Mouse (Mus musculus): ENCODE measurements around the gene Dgka.

GRCm38 (mm10) chr10:128695992-128696807 is 48.5 kb downstream of the Dgka start, which contains the start of gene Rab5b:
- no peak for TF ChIP-seq CTCF (IDR thresholded peaks at IDR 0.05; ENCODE audit: low read depth)
- peak; percentile 97 for TF ChIP-seq EP300 (optimal IDR thresholded peaks at IDR 0.05)
